Mouse (Mus musculus) kidney, embryonic 15.5 days (tissue): ENCODE results near the gene Gm10563. TPM values are rescaled to one million over a fixed set of nuclear protein-coding genes. Genes with fewer than 3 reads are reported as not detected.
"Not testable (repeated sequence)": the region's sequence is repeated elsewhere in the genome, so short reads cannot be mapped to it uniquely, and the experiment has no call there.

Experiments used
- ATAC-seq: fragments of 200-750 bp; cut with Nextera tagmentation; replicated peaks from 2 replicates; pipeline ENCODE4 v1.8.0; 2017; ENCODE audit warnings: moderate TSS enrichment; ENCODE audit not compliant: low FRiP score
- H3K27ac ChIP-seq: fragments of 300-500 bp; sonication (generic); 2 replicates; pipeline ENCODE4 v1.5.1; 2015; ENCODE audit warnings: mild to moderate bottlenecking, inconsistent platforms
- H3K27me3 ChIP-seq: fragments of 300-500 bp; sonication (generic); 2 replicates; pipeline ENCODE4 v1.6.1; 2015; ENCODE audit warnings: inconsistent platforms
- H3K36me3 ChIP-seq: fragments of 300-500 bp; sonication (generic); 2 replicates; pipeline ENCODE4 v1.6.1; 2015; ENCODE audit warnings: inconsistent platforms
- H3K4me1 ChIP-seq: fragments of 300-500 bp; sonication (generic); 2 replicates; pipeline ENCODE4 v1.6.1; 2015; ENCODE audit warnings: inconsistent platforms
- H3K4me2 ChIP-seq: fragments of 300-500 bp; sonication (generic); 2 replicates; pipeline ENCODE4 v1.6.1; 2015; ENCODE audit warnings: moderate library complexity, mild to moderate bottlenecking, inconsistent platforms
- H3K4me3 ChIP-seq: fragments of 300-500 bp; sonication (generic); replicated peaks from 2 replicates; pipeline ENCODE4 v1.5.1; 2015; ENCODE audit warnings: mild to moderate bottlenecking, inconsistent platforms
- H3K9ac ChIP-seq: fragments of 300-500 bp; sonication (generic); 2 replicates; pipeline ENCODE4 v1.6.1; 2015; ENCODE audit warnings: mild to moderate bottlenecking, inconsistent platforms
- H3K9me3 ChIP-seq: fragments of 300-500 bp; sonication (generic); replicated peaks from 2 replicates; pipeline ENCODE4 v1.6.1; 2016; ENCODE audit warnings: inconsistent platforms
- WGBS: fragments of 180-500 bp; shearing (Covaris S2); methylation state at CpG from one replicate; pipeline ENCODE4 v1.1.7; 2015; ENCODE audit warnings: mixed read lengths; 5-methylcytosine and 5-hydroxymethylcytosine counted together
- polyA plus RNA-seq: library from polyadenylated mRNA; unstranded; fragments of >200 nt; fragmentation: Nextera tagmentation; extraction: Ambion mirVana; gene quantifications from 2 replicates; pipeline ENCODE4 v1.2.1, GENCODE M21; 2015

The Gm10563 gene
- not detected in 2 replicates for polyA plus RNA-seq

DNA sequence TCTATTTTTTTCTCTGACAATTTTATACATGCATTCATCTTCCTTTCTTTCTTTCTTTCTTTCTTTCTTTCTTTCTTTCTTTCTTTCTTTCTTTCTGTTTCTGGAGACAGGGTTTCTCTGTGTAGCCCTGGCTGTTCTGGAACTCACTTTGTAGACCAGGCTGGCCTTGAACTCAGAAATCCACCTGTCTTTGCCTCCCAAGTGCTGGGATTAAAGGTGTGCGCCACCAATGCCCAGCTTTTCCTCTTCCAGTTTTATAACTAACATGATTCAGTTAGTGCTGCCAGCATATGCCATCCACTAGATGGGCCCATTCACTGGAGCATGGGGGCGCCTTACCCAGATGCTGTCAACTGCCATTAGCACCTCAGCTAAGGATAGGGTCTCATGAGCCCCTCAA, at the start of gene Gm10563:
Gene Gm10563, minus strand, starts transcription at position 101 of the 400 bp plus-strand sequence.
- not testable (repeated sequence) for H3K27ac ChIP-seq, H3K4me1 ChIP-seq, H3K27me3 ChIP-seq, H3K4me2 ChIP-seq, ATAC-seq, H3K9ac ChIP-seq, H3K9me3 ChIP-seq, H3K4me3 ChIP-seq
- H3K36me3 ChIP-seq: peaks cover 92% of the 10 kb centered on the region
- WGBS: 96% methylated on average over 2 of the region's 2 CpGs

DNA sequence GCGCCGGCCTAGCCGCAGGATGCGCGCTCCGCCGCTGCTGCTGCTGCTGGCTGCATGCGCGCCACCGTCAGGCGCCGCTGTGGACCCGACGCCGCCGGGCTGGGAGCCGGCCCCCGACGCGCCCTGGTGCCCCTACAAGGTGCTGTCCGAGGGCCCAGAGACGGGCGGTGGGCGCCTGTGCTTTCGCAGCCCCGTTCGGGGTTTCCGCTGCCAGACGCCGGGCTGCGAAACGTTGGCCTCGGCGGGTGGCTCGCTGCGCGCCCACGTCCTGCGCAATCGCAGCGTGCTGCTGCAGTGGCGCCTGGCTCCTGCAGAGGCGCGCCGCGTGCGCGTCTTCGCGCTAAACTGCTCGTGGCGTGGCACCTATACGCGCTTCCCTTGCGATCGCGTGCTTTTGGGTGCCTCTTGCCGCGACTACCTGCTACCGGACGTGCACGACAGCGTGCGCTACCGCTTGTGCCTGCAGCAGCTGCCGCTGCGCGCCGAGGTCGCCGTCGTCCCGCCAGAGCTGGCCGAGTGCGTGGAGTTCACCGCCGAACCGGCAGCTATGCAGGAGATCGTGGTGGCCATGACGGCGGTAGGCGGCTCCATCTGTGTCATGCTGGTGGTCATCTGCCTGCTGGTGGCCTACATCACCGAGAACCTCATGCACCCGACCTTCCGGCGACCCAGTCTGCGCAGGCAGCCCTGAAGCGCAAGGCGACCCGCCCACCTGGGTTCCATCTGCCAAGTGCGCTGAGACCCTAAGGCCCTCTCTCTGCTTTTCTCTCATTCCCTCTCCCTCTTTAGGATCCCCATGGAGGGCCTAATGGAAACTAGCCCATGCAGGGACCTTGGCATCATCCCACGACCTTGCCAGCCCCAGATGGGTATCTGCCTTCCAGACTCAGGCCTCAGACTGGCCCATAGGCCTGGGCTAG, 49.5 kb upstream of the Gm10563 start:
- Histone ChIP-seq H3K4me3 (peak overlapping the region; percentile 62), H3K4me1 (peaks cover 28% of the 10 kb centered on the region), H3K4me2 (peak overlapping the region; percentile 99), H3K27ac (peak overlapping the region; percentile 41; the same call in 1 of the 2 replicates), H3K27me3 (peaks cover 13% of the 10 kb centered on the region), H3K9me3 (no peaks in the 10 kb centered on the region), H3K9ac (peak overlapping the region; percentile 68), H3K36me3 (no peaks in the 10 kb centered on the region)
- WGBS: under 1% methylated on average over 88 of the region's 92 CpGs
- peak; percentile 64 for ATAC-seq

DNA sequence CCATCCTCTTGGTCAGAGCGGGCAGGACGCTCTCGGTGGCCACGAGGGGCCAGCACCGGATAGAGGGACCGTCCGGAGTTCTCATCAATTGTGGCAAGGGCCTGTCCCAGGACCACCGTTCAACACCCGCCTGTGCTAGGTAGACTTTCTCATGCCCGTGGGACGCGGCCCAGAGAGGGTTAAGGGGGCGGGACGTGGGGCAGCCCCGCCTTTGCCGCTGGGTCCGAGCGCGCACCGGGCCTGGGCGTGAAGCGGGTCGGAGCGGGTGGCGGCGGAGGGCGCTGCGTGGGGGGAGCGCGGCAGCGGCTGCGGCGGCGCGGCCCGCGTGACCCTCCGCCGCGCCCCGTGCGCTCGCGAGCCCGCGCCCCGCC, 48.9 kb upstream of the Gm10563 start, which contains the start of gene Fndc10:
Gene Fndc10, plus strand, starts transcription at position 232 of the 371 bp plus-strand sequence.
- peak within 1 kb of the TSS; percentile 99 for H3K4me2 ChIP-seq
- H3K9ac ChIP-seq: peak within 1 kb of the TSS; percentile 68
- H3K9me3 ChIP-seq: no peaks in the 10 kb centered on the region
- under 1% methylated on average over 47 of the region's 47 CpGs for WGBS
- H3K27ac ChIP-seq: peak within 1 kb of the TSS; percentile 41; the same call in 1 of the 2 replicates
- ATAC-seq: peak; percentile 89
- peaks cover 28% of the 10 kb centered on the region for H3K4me1 ChIP-seq
- H3K27me3 ChIP-seq: peaks cover 13% of the 10 kb centered on the region
- H3K36me3 ChIP-seq: no peaks in the 10 kb centered on the region
- peak within 1 kb of the TSS; percentile 62 for H3K4me3 ChIP-seq

DNA sequence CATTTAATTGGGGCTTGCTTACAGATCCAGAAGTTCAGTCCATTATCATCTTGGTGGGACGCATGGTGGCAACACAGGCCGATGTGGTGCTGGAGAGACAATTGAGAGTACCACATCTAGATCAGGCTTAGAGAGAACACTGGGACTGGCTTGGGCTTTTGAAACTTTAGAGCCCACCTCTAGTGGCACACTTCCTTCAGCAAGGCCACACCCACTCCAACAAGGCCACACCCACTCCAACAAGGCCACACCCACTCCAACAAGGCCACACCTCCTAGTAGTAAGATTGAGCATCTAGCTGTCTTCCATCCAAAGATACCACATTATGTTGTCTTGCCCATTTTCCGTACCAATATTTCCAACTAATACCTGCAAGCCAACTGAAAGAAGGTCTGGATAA, 47.2 kb upstream of the Gm10563 start:
- ATAC-seq: no peak
- H3K27me3 ChIP-seq: peaks cover 13% of the 10 kb centered on the region
- no peak overlapping the region for H3K9ac ChIP-seq
- no peaks in the 10 kb centered on the region for H3K36me3 ChIP-seq
- H3K4me2 ChIP-seq: no peak overlapping the region
- H3K4me3 ChIP-seq: no peak overlapping the region
- no peaks in the 10 kb centered on the region for H3K9me3 ChIP-seq
- H3K27ac ChIP-seq: no peak overlapping the region
- WGBS: 91% methylated on average over 3 of the region's 3 CpGs
- peaks cover 28% of the 10 kb centered on the region for H3K4me1 ChIP-seq

DNA sequence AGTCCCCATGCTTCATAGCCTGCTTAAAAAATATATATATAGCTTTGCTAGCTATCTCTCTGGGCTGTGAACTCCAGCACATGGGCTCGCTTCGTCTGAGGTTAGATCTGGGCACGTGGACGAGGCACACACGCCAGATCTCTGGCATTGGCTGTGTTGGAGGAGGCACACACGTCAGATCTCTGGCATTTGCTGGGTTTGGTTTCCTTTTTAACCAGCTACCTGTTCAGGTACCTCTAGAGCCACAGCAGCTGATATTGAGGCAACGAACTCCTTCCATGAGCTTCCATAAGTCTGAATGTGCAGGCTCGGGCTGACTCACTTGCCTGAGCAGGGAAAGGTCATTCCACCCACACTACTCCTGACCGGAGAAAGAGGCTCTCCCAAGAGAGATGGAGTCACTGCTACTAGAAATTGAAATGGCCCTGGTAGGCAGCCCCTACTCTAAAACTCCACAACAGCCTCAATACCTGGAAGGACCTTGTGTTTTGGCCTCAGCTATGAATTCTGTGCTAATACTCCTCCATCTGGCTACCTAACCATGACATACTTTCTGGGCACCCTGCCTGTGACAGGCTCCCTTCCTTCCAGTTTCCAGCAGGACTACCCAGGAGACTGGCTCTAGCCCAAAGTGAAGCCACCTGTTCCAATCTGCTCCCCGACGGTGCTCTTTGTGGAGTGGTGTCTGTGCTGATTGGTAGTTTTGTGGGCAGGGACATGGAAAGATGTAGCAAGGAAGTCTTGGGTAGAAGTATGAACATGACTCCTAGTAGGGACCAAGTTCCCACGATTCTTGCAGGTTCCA, 45.6 kb upstream of the Gm10563 start:
- Histone ChIP-seq H3K27ac (no peak overlapping the region), H3K4me3 (no peak overlapping the region), H3K9me3 (no peaks in the 10 kb centered on the region), H3K4me2 (no peak overlapping the region), H3K36me3 (no peaks in the 10 kb centered on the region), H3K4me1 (peaks cover 17% of the 10 kb centered on the region), H3K9ac (no peak overlapping the region), H3K27me3 (peaks cover 12% of the 10 kb centered on the region)
- ATAC-seq: no peak
- 85% methylated on average over 12 of the region's 12 CpGs for WGBS

DNA sequence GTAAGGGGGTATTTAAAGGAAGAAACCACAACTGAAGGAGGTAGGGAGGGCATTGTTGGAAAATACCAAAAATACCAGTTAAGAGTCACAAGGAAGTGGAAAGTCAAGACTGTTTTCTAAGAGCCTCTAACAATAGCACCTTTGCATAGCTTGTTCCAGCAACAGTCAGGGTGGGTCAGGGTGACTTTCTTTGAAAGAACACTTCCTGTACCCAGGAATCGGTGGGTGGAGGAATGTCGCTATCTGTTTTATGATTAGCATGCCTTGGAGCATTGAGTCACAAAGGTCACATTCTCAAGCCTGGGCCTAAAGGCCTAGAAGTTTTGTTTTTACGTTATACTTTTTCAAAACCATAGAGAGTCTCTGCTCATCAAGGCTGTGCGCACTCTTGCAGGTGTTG, 42.6 kb upstream of the Gm10563 start:
- not testable (repeated sequence) for ATAC-seq, H3K9me3 ChIP-seq, H3K36me3 ChIP-seq, H3K4me1 ChIP-seq, H3K27ac ChIP-seq, H3K4me2 ChIP-seq, H3K27me3 ChIP-seq, H3K9ac ChIP-seq, H3K4me3 ChIP-seq
- WGBS: 75% methylated on average over 4 of the region's 4 CpGs

DNA sequence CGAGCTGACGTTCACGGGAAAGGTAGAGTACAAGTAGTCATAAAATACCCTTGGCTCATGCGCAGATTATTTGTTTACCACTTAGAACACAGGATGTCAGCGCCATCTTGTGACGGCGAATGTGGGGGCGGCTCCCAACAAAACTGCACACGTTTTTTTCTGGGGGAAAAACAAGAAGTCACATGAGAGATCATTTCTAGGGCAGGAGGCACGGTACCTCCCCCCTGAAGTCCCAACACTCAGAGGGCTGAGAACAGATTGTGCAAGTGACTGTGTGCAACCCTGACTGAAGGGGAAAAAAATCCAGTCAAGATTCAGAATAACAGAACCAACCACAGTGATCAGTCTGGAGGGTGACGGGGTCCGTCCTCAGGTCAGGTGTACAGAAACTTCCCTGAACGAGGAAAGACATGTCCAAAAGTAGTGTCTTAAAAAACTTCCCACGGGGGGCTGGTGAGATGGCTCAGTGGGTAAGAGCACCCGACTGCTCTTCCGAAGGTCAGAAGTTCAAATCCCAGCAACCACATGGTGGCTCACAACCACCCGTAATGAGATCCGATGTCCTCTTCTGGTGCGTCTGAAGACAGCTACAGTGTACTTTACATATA, 38.6 kb upstream of the Gm10563 start:
- 88% methylated on average over 16 of the region's 19 CpGs for WGBS
- not testable (repeated sequence) for H3K4me2 ChIP-seq, H3K27ac ChIP-seq, H3K9ac ChIP-seq, H3K36me3 ChIP-seq, H3K4me3 ChIP-seq, H3K9me3 ChIP-seq, H3K27me3 ChIP-seq, ATAC-seq, H3K4me1 ChIP-seq

DNA sequence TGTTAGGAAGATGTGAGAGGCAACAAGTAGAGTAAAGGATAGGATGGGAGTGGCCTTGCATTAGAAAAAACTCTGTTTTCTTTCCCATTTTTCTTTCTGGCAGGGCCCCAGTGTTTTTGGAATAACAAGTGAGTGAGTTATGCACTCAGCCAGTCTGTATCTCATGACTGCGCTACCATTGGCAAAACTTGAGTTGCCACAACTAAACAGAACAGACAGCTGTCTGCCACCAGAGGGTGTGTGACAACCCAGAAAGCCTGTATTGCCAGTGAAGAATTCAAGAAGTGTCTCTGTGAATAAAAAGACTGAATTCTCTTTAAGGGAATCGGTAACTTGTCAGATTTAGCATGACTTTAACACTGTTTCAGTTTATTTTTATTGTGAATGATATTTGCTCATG, 30.8 kb upstream of the Gm10563 start:
- Histone ChIP-seq H3K4me1 (no peaks in the 10 kb centered on the region), H3K9me3 (no peaks in the 10 kb centered on the region)
- WGBS: 86% methylated on average over 2 of the region's 2 CpGs

DNA sequence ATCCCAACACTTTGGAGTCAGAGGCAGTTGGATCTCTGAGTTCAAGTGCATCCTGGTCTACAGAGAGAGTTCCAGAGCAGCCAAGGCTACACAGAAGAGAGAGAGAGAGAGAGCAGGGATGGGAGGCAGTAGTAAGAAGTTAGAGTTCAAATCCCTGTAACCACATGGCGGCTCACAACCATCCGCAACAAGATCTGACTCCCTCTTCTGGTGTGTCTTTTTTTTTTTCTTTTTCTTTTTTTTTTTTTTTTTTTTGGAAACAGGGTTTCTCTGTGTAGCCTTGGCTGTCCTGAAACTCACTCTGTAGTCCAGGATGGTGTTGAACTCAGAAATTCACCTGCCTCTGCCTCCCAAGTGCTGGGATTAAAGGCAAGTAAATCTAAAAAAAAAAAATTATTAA, 26.9 kb upstream of the Gm10563 start:
- Histone ChIP-seq H3K27ac (no peak overlapping the region), H3K4me2 (no peak overlapping the region), H3K27me3 (no peaks in the 10 kb centered on the region; the same call in 1 of the 2 replicates), H3K9ac (no peak overlapping the region), H3K4me3 (no peak overlapping the region), H3K4me1 (peaks cover 11% of the 10 kb centered on the region), H3K36me3 (no peaks in the 10 kb centered on the region), H3K9me3 (no peaks in the 10 kb centered on the region)
- 64% methylated on average over 2 of the region's 2 CpGs for WGBS
- no peak for ATAC-seq

More for the DNA sequence above, 30.8 kb upstream of the Gm10563 start:
- no peak for ATAC-seq
- Histone ChIP-seq H3K4me3 (no peak overlapping the region), H3K27ac (no peak overlapping the region), H3K9ac (no peak overlapping the region), H3K36me3 (no peaks in the 10 kb centered on the region), H3K4me2 (no peak overlapping the region), H3K27me3 (no peaks in the 10 kb centered on the region; the same call in 1 of the 2 replicates)

DNA sequence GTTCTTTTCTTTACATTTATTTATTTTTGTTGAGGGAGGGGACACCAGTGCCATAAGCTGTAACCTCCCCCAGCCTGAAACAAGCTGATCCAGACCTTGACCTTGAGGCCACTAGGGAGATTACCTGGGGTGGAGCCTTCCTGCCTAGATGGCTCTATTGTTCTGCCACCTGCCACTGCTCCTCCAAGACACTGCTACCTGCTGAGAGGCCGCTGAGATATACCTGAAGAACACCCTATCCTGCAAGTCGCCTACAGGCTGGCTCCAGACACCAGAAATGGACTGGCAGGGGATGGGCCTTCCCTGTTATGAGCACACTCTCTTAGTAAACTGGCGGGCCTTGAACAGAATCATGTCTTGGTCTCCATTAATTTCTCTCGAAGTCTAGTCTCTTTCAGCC, 25.0 kb upstream of the Gm10563 start:
- H3K9me3 ChIP-seq, ATAC-seq, H3K9ac ChIP-seq, H3K27me3 ChIP-seq, H3K27ac ChIP-seq, H3K4me2 ChIP-seq: not testable (repeated sequence)
- Histone ChIP-seq H3K36me3 (peaks cover 15% of the 10 kb centered on the region; the same call in 1 of the 2 replicates), H3K4me1 (peaks cover 11% of the 10 kb centered on the region), H3K4me3 (peak overlapping the region; percentile 94; the same call in 1 of the 2 replicates)
- 73% methylated on average over 4 of the region's 4 CpGs for WGBS

DNA sequence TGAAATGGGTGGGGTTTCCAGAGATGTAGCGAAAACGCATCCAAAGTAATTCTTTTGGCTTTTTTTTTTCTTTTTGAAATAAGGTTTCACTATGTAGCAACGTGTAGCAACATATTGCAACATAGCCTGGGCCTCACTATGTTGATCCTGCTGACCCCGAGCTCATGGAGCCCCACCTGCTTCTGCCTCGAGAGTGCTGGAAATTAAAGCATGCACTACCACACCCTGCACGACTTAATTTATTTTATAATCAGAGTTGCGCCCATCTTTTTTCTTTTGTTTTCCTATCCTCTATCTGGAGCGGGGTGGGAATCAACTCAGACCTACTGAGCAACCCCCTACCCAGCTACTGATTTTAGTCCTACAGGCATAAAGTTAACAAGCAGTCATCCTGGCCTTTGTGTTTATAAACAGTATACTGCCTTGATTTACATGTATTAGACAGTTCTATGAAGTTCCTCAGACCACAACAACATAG, 24.4 kb upstream of the Gm10563 start:
- ATAC-seq: peak; percentile 35
- H3K9me3 ChIP-seq: no peaks in the 10 kb centered on the region
- peaks cover 11% of the 10 kb centered on the region for H3K4me1 ChIP-seq
- peak overlapping the region; percentile 94 for H3K4me3 ChIP-seq
- H3K4me2 ChIP-seq: peak overlapping the region; percentile 84
- peaks cover 20% of the 10 kb centered on the region; the same call in 1 of the 2 replicates for H3K36me3 ChIP-seq
- peak overlapping the region; percentile 77 for H3K9ac ChIP-seq
- 0 out of 2 replicates have a peak overlapping the region, but pooled peaks have one; percentile 85 for H3K27ac ChIP-seq
- H3K27me3 ChIP-seq: no peaks in the 10 kb centered on the region; the same call in 1 of the 2 replicates
- WGBS: under 1% methylated on average over 8 of the region's 8 CpGs
